Mouse (Mus musculus): ENCODE measurements at regions not wholly inside any gene's neighbourhood (a gene's known extent, or its start where the extent isn't known, plus 50 kb on each side); places are given as distances from the start of the nearest gene placed in this dataset.

DNA sequence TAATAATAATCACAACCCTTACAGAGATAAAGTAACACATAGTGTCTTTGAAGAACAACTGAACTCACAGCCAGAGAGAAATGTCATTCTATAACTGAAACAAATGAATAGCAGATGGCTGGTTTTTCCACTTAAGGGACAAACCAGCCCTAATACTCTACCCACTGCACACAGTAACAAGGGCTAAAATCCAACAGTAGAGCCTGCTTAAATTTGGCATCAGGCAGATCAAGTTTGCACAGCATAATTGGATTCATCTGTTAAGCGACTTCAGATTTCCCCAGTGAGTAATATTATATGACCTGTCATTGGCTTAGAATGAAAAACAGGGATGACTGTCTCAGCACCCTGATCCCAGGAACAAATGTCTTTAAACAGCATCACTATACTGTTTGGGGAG, 1416.5 kb upstream of the 1700008P02Rik start:
- TF ChIP-seq CTCF (IDR thresholded peaks at IDR 0.05) = no peak
- TF ChIP-seq EP300 (IDR thresholded peaks at IDR 0.05; ENCODE audit: insufficient read depth, low read depth, low read length) = no peak
- TF ChIP-seq POLR2A (IDR thresholded peaks at IDR 0.05; ENCODE audit: insufficient read depth, low read depth, low read length) = no peak

All from heart, adult 2 months (tissue).